Comparison of ENCODE assay signal across 15 mouse cellular contexts in the genomic region with DNA sequence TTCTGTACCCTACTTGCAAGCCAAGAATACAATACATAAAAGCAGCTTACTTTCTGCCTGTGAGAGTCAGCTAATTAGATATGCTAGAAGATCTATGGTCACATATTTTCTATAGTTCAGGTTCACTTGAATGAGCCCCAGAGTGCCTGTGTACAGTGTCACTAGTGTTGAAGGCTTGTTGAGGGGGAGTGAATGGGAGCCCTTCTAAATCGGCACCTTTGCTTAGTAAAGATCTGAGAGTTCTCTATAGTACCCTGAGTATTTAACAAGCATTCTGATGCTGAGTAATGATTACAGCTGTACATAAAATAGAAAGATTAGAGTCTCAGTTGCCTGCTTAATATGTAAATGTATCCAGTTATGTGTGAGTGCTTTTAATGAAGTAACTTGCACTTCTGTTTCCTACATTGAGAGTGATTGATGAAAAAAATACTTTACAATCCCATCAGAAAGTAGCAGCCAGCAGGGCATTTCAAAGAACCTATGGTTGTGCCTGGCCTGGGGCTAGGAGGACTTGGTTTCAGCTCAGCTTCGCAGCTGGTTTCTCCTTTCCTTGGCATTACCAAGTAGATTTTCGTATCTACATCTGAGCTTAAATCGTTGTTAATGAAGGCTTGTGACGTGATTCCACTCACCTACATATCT.
"Had no signal": no experiment of that assay in that cellular context is flagged by ENCODE, and none has a peak within 500 bp of the region (broad histone marks: within the 10 kb centered on the region; RNA-seq: fewer than 3 reads in every experiment).

No protein-coding gene starts in this region.

- H3K27ac ChIP-seq: kidney, postnatal 0 days; limb, embryonic 15.5 days; liver, embryonic 12.5 days; neural tube, embryonic 13.5 days had no signal

- ATAC-seq: liver, embryonic 12.5 days had no signal

- H3K9ac ChIP-seq: limb, embryonic 15.5 days; liver, embryonic 12.5 days; lung, embryonic 14.5 days; neural tube, embryonic 13.5 days had no signal

- H3K4me3 ChIP-seq: limb, embryonic 15.5 days; liver, embryonic 12.5 days; neural tube, embryonic 13.5 days had no signal

- H3K4me2 ChIP-seq: limb, embryonic 15.5 days; liver, embryonic 12.5 days; lung, embryonic 14.5 days; neural tube, embryonic 13.5 days had no signal

- H3K36me3 ChIP-seq: limb, embryonic 15.5 days; liver, embryonic 12.5 days; neural tube, embryonic 13.5 days had no signal

- H3K9me3 ChIP-seq: limb, embryonic 15.5 days; liver, embryonic 12.5 days; neural tube, embryonic 13.5 days had no signal

- H3K4me1 ChIP-seq: limb, embryonic 15.5 days; liver, embryonic 12.5 days; neural tube, embryonic 13.5 days had no signal

- H3K27me3 ChIP-seq: limb, embryonic 15.5 days; liver, embryonic 12.5 days; neural tube, embryonic 13.5 days had no signal

- DNase-seq: kidney, adult 9 months; kidney, postnatal 36 days; layer of hippocampus, adult 9-11 months; layer of hippocampus, postnatal 36 days; lung, embryonic 14.5 days; lung, postnatal 10 days; lung, postnatal 4 days; midbrain, embryonic 14.5 days; right cerebral cortex, adult 18-20 months; right cerebral cortex, postnatal 25 days; thymus, postnatal 36 days had no signal
